ENCODE assay signal across 9 mouse cellular contexts in the genomic region with DNA sequence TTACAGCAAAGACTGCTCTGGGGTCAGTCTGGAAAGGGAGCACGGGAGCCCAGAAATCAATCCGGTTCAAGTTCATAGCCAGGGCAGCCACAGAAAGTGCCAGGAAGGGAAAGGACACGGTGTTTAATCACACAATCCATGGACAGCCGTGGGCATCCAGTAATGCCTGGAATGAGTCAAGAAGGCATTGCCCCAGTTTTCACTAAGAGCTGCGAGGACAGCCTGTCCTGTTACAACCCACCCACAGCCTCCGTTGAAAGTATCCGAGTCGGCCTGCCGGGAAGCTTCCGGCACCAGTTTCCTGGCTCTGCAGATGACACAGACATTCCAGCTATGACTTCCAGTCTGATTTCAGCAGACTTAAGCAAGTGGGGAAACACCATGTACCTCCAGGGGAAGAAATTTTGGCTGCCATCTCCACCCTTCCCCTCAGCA. TPM values are rescaled to one million over a fixed set of nuclear protein-coding genes. Genes with fewer than 3 reads are reported as not detected.
DNase-seq lines count a peak whose midpoint lies in the region; ATAC-seq and TF ChIP-seq lines count a peak whose summit lies in the region.
"Had no signal": no experiment of that assay in that cellular context is flagged by ENCODE, and none has a peak within 500 bp of the region (broad histone marks: within the 10 kb centered on the region; RNA-seq: fewer than 3 reads in every experiment).

No protein-coding gene starts in this region.

- H3K4me2 ChIP-seq in hindbrain, embryonic 14.5 days (replicated peaks): peak overlapping the region; percentile 94
- H3K4me2 ChIP-seq in liver, embryonic 15.5 days: peak overlapping the region; percentile 88
- peak overlapping the region; percentile 87 for H3K4me2 ChIP-seq in stomach, embryonic 16.5 days (ENCODE audit: low read depth, low read length)

- intact Hi-C loops in gastrocnemius, adult 2 months (cut with DNase I): no loop called here

- no peak for TF ChIP-seq CTCF in Patski (IDR thresholded peaks at IDR 0.05)
- TF ChIP-seq CTCF in gastrocnemius, adult 2 months (IDR thresholded peaks at IDR 0.05): no peak

- CTCF ChIA-PET in Patski (lab: Charles Lee): interaction anchor here (1.5 kb wide), 2 partner anchors 12 to 28 kb away, joined by 3 to 8 read pairs; no protein-coding TSS in a partner anchor

- no peak overlapping the region for H3K9ac ChIP-seq in hindbrain, embryonic 14.5 days
- H3K9ac ChIP-seq in liver, embryonic 15.5 days: peak overlapping the region; percentile 79
- H3K9ac ChIP-seq in stomach, embryonic 16.5 days (ENCODE audit: low read length): peak overlapping the region; percentile 70

- in situ Hi-C loops in Patski (cut with MboI; ENCODE audit: low pct_unique_long_range_greater_than_20kb): no loop called here

- H3K9me3 ChIP-seq in hindbrain, embryonic 14.5 days (ENCODE audit: control insufficient read depth, low read length): no peaks in the 10 kb centered on the region
- H3K9me3 ChIP-seq in liver, embryonic 15.5 days (replicated peaks): no peaks in the 10 kb centered on the region
- no peaks in the 10 kb centered on the region for H3K9me3 ChIP-seq in stomach, embryonic 16.5 days (replicated peaks; ENCODE audit: control insufficient read depth, low read length)

- peak; percentile 49 for ATAC-seq in Patski
- ATAC-seq in hindbrain, embryonic 14.5 days (ENCODE audit: low FRiP score): no peak
- ATAC-seq in liver, embryonic 15.5 days (ENCODE audit: insufficient read depth): no peak
- ATAC-seq in stomach, embryonic 16.5 days (ENCODE audit: insufficient read depth, low FRiP score): no peak

- H3K36me3 ChIP-seq in hindbrain, embryonic 14.5 days (replicated peaks; ENCODE audit: control insufficient read depth, insufficient read depth): no peaks in the 10 kb centered on the region
- H3K36me3 ChIP-seq in liver, embryonic 15.5 days (replicated peaks): no peaks in the 10 kb centered on the region
- H3K36me3 ChIP-seq in stomach, embryonic 16.5 days (ENCODE audit: control insufficient read depth, insufficient read depth, low read length): no peaks in the 10 kb centered on the region

- H3K4me1 ChIP-seq in hindbrain, embryonic 14.5 days (replicated peaks; ENCODE audit: control insufficient read depth, insufficient read depth, low read length): peaks cover 16% of the 10 kb centered on the region
- peaks cover 71% of the 10 kb centered on the region for H3K4me1 ChIP-seq in liver, embryonic 15.5 days (replicated peaks)
- peaks cover 13% of the 10 kb centered on the region for H3K4me1 ChIP-seq in stomach, embryonic 16.5 days (ENCODE audit: control insufficient read depth, insufficient read depth, low read length)

- peak; percentile 32 to 54 for DNase-seq in adrenal gland, adult 18-20 months (ENCODE audit: low spot score in 2 of 2)
- no peak for DNase-seq in adrenal gland, postnatal 25 days
- DNase-seq in Patski (ENCODE audit: low read depth, low spot score): peak; percentile 66
- DNase-seq in gastrocnemius, adult 2 months: peak; percentile 84
- no peak for DNase-seq in hindbrain, embryonic 14.5 days (ENCODE audit: low spot score)
- DNase-seq in natural killer cell, adult 2 months (ENCODE audit: low spot score in 2 of 2): no peak

- POLR2A ChIA-PET in Patski (lab: Charles Lee): interaction anchor here (1.4 kb wide), 1 partner anchor 23 kb away, joined by 4 read pairs; no protein-coding TSS in a partner anchor

- H3K4me3 ChIP-seq in gastrocnemius, adult 2 months: peak overlapping the region; percentile 81
- H3K4me3 ChIP-seq in hindbrain, embryonic 14.5 days (replicated peaks; ENCODE audit: low read length): no peak overlapping the region
- peak overlapping the region; percentile 71 for H3K4me3 ChIP-seq in liver, embryonic 15.5 days (replicated peaks)
- peak overlapping the region; percentile 56 for H3K4me3 ChIP-seq in stomach, embryonic 16.5 days (replicated peaks; ENCODE audit: low read length)

- no peaks in the 10 kb centered on the region for H3K27me3 ChIP-seq in Patski
- H3K27me3 ChIP-seq in hindbrain, embryonic 14.5 days (ENCODE audit: control insufficient read depth, insufficient read depth, low read length): peaks cover 61% of the 10 kb centered on the region
- H3K27me3 ChIP-seq in liver, embryonic 15.5 days: 0 out of 2 replicates have a peak, but pooled peaks cover 7% of the 10 kb centered on the region
- peaks cover 30% of the 10 kb centered on the region for H3K27me3 ChIP-seq in stomach, embryonic 16.5 days (ENCODE audit: control insufficient read depth, insufficient read depth, low read length)

- whole genome bisulfite sequencing in hindbrain, embryonic 14.5 days: 49% methylated on average over 10 of the region's 10 CpGs
- 41% methylated on average over 10 of the region's 10 CpGs for WGBS in liver, embryonic 15.5 days (ENCODE audit: insufficient replicate concordance)
- 44% methylated on average over 10 of the region's 10 CpGs for WGBS in stomach, embryonic 16.5 days

- peak overlapping the region; percentile 83 for H3K27ac ChIP-seq in gastrocnemius, adult 2 months
- H3K27ac ChIP-seq in hindbrain, embryonic 14.5 days: no peak overlapping the region
- peak overlapping the region; percentile 99 for H3K27ac ChIP-seq in liver, embryonic 15.5 days (replicated peaks)
- 0 out of 2 replicates have a peak overlapping the region, but pooled peaks have one; percentile 86 for H3K27ac ChIP-seq in stomach, embryonic 16.5 days (ENCODE audit: low read length)

RNA-seq across cellular contexts. Expression of gene Mt2, which starts 1.1 kb away (rescaled TPM):
- 100 to 1,000 TPM; 203 to 204 TPM for total RNA-seq in adrenal gland, adult 18-20 months (2021)
- total RNA-seq in adrenal gland, postnatal 25 days (2021): 81.5 and 159 TPM in 2 replicates
- 92.3 TPM for polyA plus RNA-seq in Patski (2021)
- 100 to 1,000 TPM; 103 to 148 TPM for total RNA-seq in gastrocnemius, adult 2 months (2021)
- 15.7 and 16.9 TPM in 2 replicates for polyA plus RNA-seq in hindbrain, embryonic 14.5 days (2014; fragmentation: Nextera tagmentation; extraction: Ambion mirVana)
- polyA plus RNA-seq in liver, embryonic 15.5 days (2015; fragmentation: Nextera tagmentation; extraction: Ambion mirVana): 1,256 and 1,483 TPM in 2 replicates
- polyA plus RNA-seq in stomach, embryonic 16.5 days (2015; fragmentation: Nextera tagmentation; extraction: Ambion mirVana): 524 and 598 TPM in 2 replicates

RNA-seq across cellular contexts. Expression of gene Mt1, which starts 7.5 kb away (rescaled TPM):
- total RNA-seq in adrenal gland, adult 18-20 months (2021): 100 to 1,000 TPM; 291 to 329 TPM
- 182 and 239 TPM in 2 replicates for total RNA-seq in adrenal gland, postnatal 25 days (2021)
- 131 TPM for polyA plus RNA-seq in Patski (2021)
- total RNA-seq in gastrocnemius, adult 2 months (2021): 100 to 1,000 TPM; 120 to 127 TPM
- polyA plus RNA-seq in hindbrain, embryonic 14.5 days (2014; fragmentation: Nextera tagmentation; extraction: Ambion mirVana): 59.7 and 75.2 TPM in 2 replicates
- 5,156 and 5,724 TPM in 2 replicates for polyA plus RNA-seq in liver, embryonic 15.5 days (2015; fragmentation: Nextera tagmentation; extraction: Ambion mirVana)
- 1,904 and 1,931 TPM in 2 replicates for polyA plus RNA-seq in stomach, embryonic 16.5 days (2015; fragmentation: Nextera tagmentation; extraction: Ambion mirVana)

RNA-seq across cellular contexts. Expression of gene Mt3, which starts 18.9 kb away (rescaled TPM):
- 1 to 10 TPM; 4.5 to 7.2 TPM for total RNA-seq in adrenal gland, adult 18-20 months (2021)
- 6.4 and 8.0 TPM in 2 replicates for total RNA-seq in adrenal gland, postnatal 25 days (2021)
- not detected for polyA plus RNA-seq in Patski (2021)
- total RNA-seq in gastrocnemius, adult 2 months (2021): 1 to 10 TPM; 1.6 to 2.7 TPM
- 215 and 245 TPM in 2 replicates for polyA plus RNA-seq in hindbrain, embryonic 14.5 days (2014; fragmentation: Nextera tagmentation; extraction: Ambion mirVana)
- 0.24 TPM in 1 of 2 replicates, not detected in the other for polyA plus RNA-seq in liver, embryonic 15.5 days (2015; fragmentation: Nextera tagmentation; extraction: Ambion mirVana)
- polyA plus RNA-seq in stomach, embryonic 16.5 days (2015; fragmentation: Nextera tagmentation; extraction: Ambion mirVana): 3.7 and 3.8 TPM in 2 replicates
- polyA plus RNA-seq: spleen, adult 2 months had no signal

RNA-seq across cellular contexts. Expression of gene Mt4, which starts 34.3 kb away (rescaled TPM):
- not detected for total RNA-seq in adrenal gland, adult 18-20 months (2021)
- total RNA-seq in adrenal gland, postnatal 25 days (2021): not detected in 2 replicates
- polyA plus RNA-seq in Patski (2021): not detected
- not detected for total RNA-seq in gastrocnemius, adult 2 months (2021)
- polyA plus RNA-seq in hindbrain, embryonic 14.5 days (2014; fragmentation: Nextera tagmentation; extraction: Ambion mirVana): not detected in 2 replicates
- polyA plus RNA-seq in liver, embryonic 15.5 days (2015; fragmentation: Nextera tagmentation; extraction: Ambion mirVana): 0.81 and 1.2 TPM in 2 replicates
- 0.70 and 1.6 TPM in 2 replicates for polyA plus RNA-seq in stomach, embryonic 16.5 days (2015; fragmentation: Nextera tagmentation; extraction: Ambion mirVana)
- polyA plus RNA-seq: spleen, adult 2 months had no signal

RNA-seq across cellular contexts. Expression of gene Nup93, which starts 43.0 kb away (rescaled TPM):
- total RNA-seq in adrenal gland, adult 18-20 months (2021): 10 to 100 TPM; 10.7 to 11.3 TPM
- total RNA-seq in adrenal gland, postnatal 25 days (2021): 16.1 and 21.9 TPM in 2 replicates
- polyA plus RNA-seq in Patski (2021): 54.0 TPM
- total RNA-seq in gastrocnemius, adult 2 months (2021): 10 to 100 TPM in 1 of 2 experiments, 1 to 10 TPM in 1; 8.6 to 12.4 TPM
- polyA plus RNA-seq in hindbrain, embryonic 14.5 days (2014; fragmentation: Nextera tagmentation; extraction: Ambion mirVana): 58.9 and 63.3 TPM in 2 replicates
- polyA plus RNA-seq in liver, embryonic 15.5 days (2015; fragmentation: Nextera tagmentation; extraction: Ambion mirVana): 39.4 and 41.7 TPM in 2 replicates
- 64.9 and 68.5 TPM in 2 replicates for polyA plus RNA-seq in stomach, embryonic 16.5 days (2015; fragmentation: Nextera tagmentation; extraction: Ambion mirVana)

Comparison
In these comparisons a context has a peak if more than half of its experiments do, and no peak if none do; other contexts are left out.
1. DNase-seq: peak in adrenal gland, adult 18-20 months (2 of 2), Patski (single experiment) and gastrocnemius, adult 2 months (single experiment); none in adrenal gland, postnatal 25 days (single experiment), hindbrain, embryonic 14.5 days (single experiment) and natural killer cell, adult 2 months (0 of 2).
2. RNA of gene Mt1, which starts 7.5 kb away (polyA plus RNA-seq): 5,156 to 5,724 TPM in liver, embryonic 15.5 days and 1,904 to 1,931 TPM in stomach, embryonic 16.5 days; 131 TPM in Patski (single experiment) and 59.7 to 75.2 TPM in hindbrain, embryonic 14.5 days; every median in the first group is over 10 times any median in the second.
3. RNA of gene Mt3, which starts 18.9 kb away (polyA plus RNA-seq): 215 to 245 TPM in hindbrain, embryonic 14.5 days; 3.7 to 3.8 TPM in stomach, embryonic 16.5 days, 0.24 TPM in liver, embryonic 15.5 days and not detected in Patski (single experiment); every median in the first group is over 10 times any median in the second.
4. Peak in every context shown above with its lines, with median percentiles within 50 percentile points of each other: H3K4me2 ChIP-seq.